Mouse (Mus musculus) bone marrow, adult 2 months (tissue): ENCODE data around the gene Ubxn4.

Source experiments
- CTCF ChIP-seq: fragments of 200-500 bp; IDR thresholded peaks from 2 replicates; pipeline ENCODE4 v1.5.1; 2011; ENCODE audit warnings: low read length, control low read depth; ENCODE audit not compliant: control insufficient read depth, insufficient read depth
- POLR2A ChIP-seq: fragments of 200-500 bp; IDR thresholded peaks from 2 replicates; pipeline ENCODE4 v1.6.1; 2011; ENCODE audit warnings: low read depth, mild to moderate bottlenecking, control low read depth, low read length, borderline replicate concordance; ENCODE audit not compliant: control insufficient read depth

- TF ChIP-seq CTCF: no peak
- TF ChIP-seq POLR2A: no peak
Observed at GRCm38 (mm10) chr1:128197353-128197752, 46.4 kb upstream of the Ubxn4 start.
